Mouse (Mus musculus) midbrain, postnatal 0 days (tissue): ENCODE data around the gene Myo16. TPM values are rescaled to one million over a fixed set of nuclear protein-coding genes. Genes with fewer than 3 reads are reported as not detected.
A peak's percentile ranks its signal among the peaks of the same experiment; 100 is the strongest.

Experiments
- ATAC-seq: fragments of 200-750 bp; cut with Nextera tagmentation; 2 replicates; pipeline ENCODE4 v1.8.0; 2017; ENCODE audit warnings: moderate number of reproducible peaks, mild to moderate bottlenecking, moderate TSS enrichment, moderate library complexity; ENCODE audit not compliant: low FRiP score
- DNase-seq: peaks from one replicate; pipeline ENCODE4 v3.0.0-alpha.2; 2015; ENCODE audit warnings: low spot score
- H3K27ac ChIP-seq: fragments of 300-500 bp; sonication (generic); 2 replicates; pipeline ENCODE4 v1.5.1; 2014; ENCODE audit warnings: low read depth, mild to moderate bottlenecking, low read length, mixed read lengths
- H3K27me3 ChIP-seq: fragments of 300-500 bp; sonication (generic); 2 replicates; pipeline ENCODE4 v1.6.1; 2014; ENCODE audit warnings: low read length, control low read depth, mixed read lengths; ENCODE audit not compliant: insufficient read depth
- H3K36me3 ChIP-seq: fragments of 300-500 bp; sonication (generic); 2 replicates; pipeline ENCODE4 v1.6.1; 2014; ENCODE audit warnings: low read length, control low read depth, mixed read lengths; ENCODE audit not compliant: insufficient read depth
- H3K4me1 ChIP-seq: fragments of 300-500 bp; sonication (generic); 2 replicates; pipeline ENCODE4 v1.6.1; 2014; ENCODE audit warnings: mild to moderate bottlenecking, control low read depth, antibody characterized with exemption, low read length, mixed read lengths; ENCODE audit not compliant: insufficient read depth
- H3K4me2 ChIP-seq: fragments of 300-500 bp; sonication (generic); 2 replicates; pipeline ENCODE4 v1.6.1; 2014; ENCODE audit warnings: low read depth, mild to moderate bottlenecking, low read length, mixed read lengths; ENCODE audit not compliant: poor library complexity, severe bottlenecking
- H3K4me3 ChIP-seq: fragments of 300-500 bp; sonication (generic); 2 replicates; pipeline ENCODE4 v1.5.1; 2014; ENCODE audit warnings: low read depth, mild to moderate bottlenecking, low read length, moderate library complexity
- H3K9ac ChIP-seq: fragments of 300-500 bp; sonication (generic); replicated peaks from 2 replicates; pipeline ENCODE4 v1.6.1; 2014; ENCODE audit warnings: mild to moderate bottlenecking, low read length, moderate library complexity, mixed read lengths; ENCODE audit not compliant: poor library complexity, severe bottlenecking
- H3K9me3 ChIP-seq: fragments of 300-500 bp; sonication (generic); 2 replicates; pipeline ENCODE4 v1.6.1; 2016; ENCODE audit warnings: low read length, control low read depth
- CTCF ChIP-seq: IDR thresholded peaks from 2 replicates; pipeline ENCODE4 v1.5.1; 2016; ENCODE audit warnings: antibody characterized with exemption, mild to moderate bottlenecking
- WGBS: fragments of 180-500 bp; shearing (Covaris S2); extraction: QIAGEN DNeasy Blood & Tissue Kit; methylation state at CpG from one replicate; pipeline ENCODE4 v1.1.7; 2014; 5-methylcytosine and 5-hydroxymethylcytosine counted together
- polyA plus RNA-seq: library from polyadenylated mRNA; unstranded; fragments of >200 nt; fragmentation: Nextera tagmentation; extraction: Ambion mirVana; gene quantifications from 2 replicates; pipeline ENCODE4 v1.2.1, GENCODE M21; 2015
- total RNA-seq: library from RNA; depleted of rRNA; stranded (reverse); fragments of >200 nt; gene quantifications from 2 replicates; pipeline ENCODE4 v1.2.3, GENCODE M21; 2014

The Myo16 gene
- total and polyA plus RNA-seq, 2 experiments from 2014 or later = 7.7 to 59.9 TPM

GRCm38 (mm10) chr8:10561616-10562015, 407.9 kb downstream of the Myo16 start:
- no peaks in the 10 kb centered on the region for H3K36me3 ChIP-seq
- no peak overlapping the region for H3K9ac ChIP-seq
- H3K27ac ChIP-seq = peak overlapping the region; percentile 57; the same call in 1 of the 2 replicates
- peaks cover 3% of the 10 kb centered on the region; the same call in 1 of the 2 replicates for H3K4me1 ChIP-seq
- ATAC-seq (peak; percentile 52; the same call in 1 of the 2 replicates), DNase-seq (no peak)
- WGBS = 43% methylated on average over 5 of the region's 5 CpGs
- no peak for TF ChIP-seq CTCF
- no peak overlapping the region for H3K4me2 ChIP-seq
- H3K9me3 ChIP-seq = no peaks in the 10 kb centered on the region
- no peak overlapping the region for H3K4me3 ChIP-seq
- no peaks in the 10 kb centered on the region for H3K27me3 ChIP-seq

- peak overlapping the region; percentile 57; the same call in 1 of the 2 replicates for H3K27ac ChIP-seq
- no peak overlapping the region for H3K9ac ChIP-seq
- no peak overlapping the region for H3K4me2 ChIP-seq
- no peak for TF ChIP-seq CTCF
- no peaks in the 10 kb centered on the region for H3K27me3 ChIP-seq
- DNase-seq (no peak), ATAC-seq (0 out of 2 replicates have a peak, but pooled peaks have one; percentile 23)
- peaks cover 3% of the 10 kb centered on the region; the same call in 1 of the 2 replicates for H3K4me1 ChIP-seq
- H3K9me3 ChIP-seq = no peaks in the 10 kb centered on the region
- no peaks in the 10 kb centered on the region for H3K36me3 ChIP-seq
- WGBS = 48% methylated on average over 13 of the region's 13 CpGs
- H3K4me3 ChIP-seq = no peak overlapping the region
Observed at GRCm38 (mm10) chr8:10562046-10562445, 408.3 kb downstream of the Myo16 start.

GRCm38 (mm10) chr8:10562636-10563035, 408.9 kb downstream of the Myo16 start:
- no peak overlapping the region for H3K9ac ChIP-seq
- no peaks in the 10 kb centered on the region for H3K27me3 ChIP-seq
- no peak for DNase-seq
- H3K36me3 ChIP-seq = no peaks in the 10 kb centered on the region; the same call in 1 of the 2 replicates
- no peak overlapping the region for H3K4me3 ChIP-seq
- no peak overlapping the region for H3K27ac ChIP-seq
- peaks cover 3% of the 10 kb centered on the region; the same call in 1 of the 2 replicates for H3K4me1 ChIP-seq
- H3K4me2 ChIP-seq = no peak overlapping the region
- no peaks in the 10 kb centered on the region for H3K9me3 ChIP-seq
- ATAC-seq = no peak
- TF ChIP-seq CTCF = no peak
- WGBS = 86% methylated on average over 9 of the region's 9 CpGs

GRCm38 (mm10) chr8:10565231-10566029, 411.7 kb downstream of the Myo16 start:
- no peak for DNase-seq
- WGBS = 69% methylated on average over 11 of the region's 11 CpGs

GRCm38 (mm10) chr8:10568448-10568847, 414.7 kb downstream of the Myo16 start:
- no peak overlapping the region for H3K4me3 ChIP-seq
- H3K4me1 ChIP-seq = no peaks in the 10 kb centered on the region
- no peak overlapping the region for H3K9ac ChIP-seq
- DNase-seq (no peak), ATAC-seq (no peak)
- no peak for TF ChIP-seq CTCF
- H3K9me3 ChIP-seq = no peaks in the 10 kb centered on the region
- peaks cover 18% of the 10 kb centered on the region; the same call in 1 of the 2 replicates for H3K36me3 ChIP-seq
- no peak overlapping the region for H3K4me2 ChIP-seq
- H3K27ac ChIP-seq = no peak overlapping the region
- H3K27me3 ChIP-seq = no peaks in the 10 kb centered on the region
- 80% methylated on average over 4 of the region's 4 CpGs for WGBS

More at GRCm38 (mm10) chr8:10565231-10566029, 411.7 kb downstream of the Myo16 start:
- Histone ChIP-seq H3K4me1 (peaks cover 3% of the 10 kb centered on the region; the same call in 1 of the 2 replicates), H3K9ac (no peak overlapping the region), H3K27ac (no peak overlapping the region), H3K27me3 (no peaks in the 10 kb centered on the region), H3K9me3 (no peaks in the 10 kb centered on the region), H3K36me3 (peaks cover 15% of the 10 kb centered on the region; the same call in 1 of the 2 replicates), H3K4me2 (no peak overlapping the region), H3K4me3 (no peak overlapping the region)
- no peak for ATAC-seq
- TF ChIP-seq CTCF = no peak

- Histone ChIP-seq H3K36me3 (peaks cover 15% of the 10 kb centered on the region; the same call in 1 of the 2 replicates), H3K4me3 (no peak overlapping the region), H3K4me2 (no peak overlapping the region), H3K9ac (no peak overlapping the region), H3K4me1 (no peaks in the 10 kb centered on the region), H3K27ac (no peak overlapping the region), H3K27me3 (no peaks in the 10 kb centered on the region), H3K9me3 (no peaks in the 10 kb centered on the region)
- DNase-seq (peak; percentile 76), ATAC-seq (no peak)
- peak; percentile 87 for TF ChIP-seq CTCF
- 22% methylated on average over 6 of the region's 6 CpGs for WGBS
Observed at GRCm38 (mm10) chr8:10574096-10574495, 420.4 kb downstream of the Myo16 start.
